Mouse (Mus musculus): ENCODE data around the gene Hba-a2. TPM values are rescaled to one million over a fixed set of nuclear protein-coding genes. Genes with fewer than 3 reads are reported as not detected.
A peak's percentile ranks its signal among the peaks of the same experiment; 100 is the strongest.
"Not testable (repeated sequence)": the region's sequence is repeated elsewhere in the genome, so short reads cannot be mapped to it uniquely, and the experiment has no call there.

The Hba-a2 gene
- polyA plus RNA-seq, 1 experiment = 108 TPM

DNA sequence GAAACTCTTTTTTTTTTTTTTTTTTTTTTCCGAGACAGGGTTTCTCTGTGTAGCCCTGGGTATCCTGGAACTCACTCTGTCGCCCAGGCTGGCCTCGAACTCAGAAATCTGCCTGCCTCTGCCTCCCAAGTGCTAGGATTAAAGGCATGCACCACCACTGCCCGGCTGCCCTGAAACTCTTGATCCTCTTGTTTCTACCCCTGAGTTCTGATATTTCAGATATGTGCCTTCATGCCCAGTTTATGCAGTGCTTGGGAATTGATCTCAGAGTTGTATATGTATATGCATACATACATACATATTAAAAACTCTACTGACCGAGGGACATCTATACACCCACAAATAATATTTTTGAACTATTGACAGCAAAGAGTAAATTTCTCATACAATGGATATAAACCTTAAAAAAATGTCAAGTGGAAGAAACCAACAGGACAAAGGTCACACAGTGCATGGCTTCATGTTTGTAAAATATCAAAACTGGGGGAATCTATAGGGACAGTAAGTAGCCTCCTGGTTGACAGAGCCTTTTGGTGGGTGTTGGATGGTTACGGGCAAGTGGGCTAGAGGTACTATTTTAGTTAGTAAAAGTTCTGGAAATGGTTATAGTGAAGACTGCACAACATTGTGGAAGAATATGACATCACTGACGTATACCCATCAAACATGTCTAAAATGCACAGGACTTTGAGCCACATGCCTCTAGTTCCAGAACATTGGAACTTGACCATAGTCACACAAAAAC, 11.1 kb upstream of the Hba-a2 start:
- TF ChIP-seq POLR2A (IDR thresholded peaks at IDR 0.05; ENCODE audit: low read depth, low read length) (no peak), CTCF (IDR thresholded peaks at IDR 0.05; ENCODE audit: extremely low read depth, insufficient read length, insufficient replicate concordance, low read depth, low read length) (no peak)
- Histone ChIP-seq H3K36me3 (ENCODE audit: control insufficient read depth, insufficient read depth, low read length) (no peaks in the 10 kb centered on the region), H3K27me3 (ENCODE audit: control insufficient read depth, insufficient read depth, low read length) (no peaks in the 10 kb centered on the region; the same call in 1 of the 2 replicates), H3K4me3 (ENCODE audit: low read depth, low read length) (no peak overlapping the region), H3K4me1 (ENCODE audit: control insufficient read depth, insufficient read depth, insufficient read length, low read length) (0 out of 2 replicates have a peak, but pooled peaks cover 2% of the 10 kb centered on the region), H3K27ac (ENCODE audit: insufficient read depth, low read depth, low read length) (no peak overlapping the region)
- WGBS = 74% methylated on average over 7 of the region's 7 CpGs

DNA sequence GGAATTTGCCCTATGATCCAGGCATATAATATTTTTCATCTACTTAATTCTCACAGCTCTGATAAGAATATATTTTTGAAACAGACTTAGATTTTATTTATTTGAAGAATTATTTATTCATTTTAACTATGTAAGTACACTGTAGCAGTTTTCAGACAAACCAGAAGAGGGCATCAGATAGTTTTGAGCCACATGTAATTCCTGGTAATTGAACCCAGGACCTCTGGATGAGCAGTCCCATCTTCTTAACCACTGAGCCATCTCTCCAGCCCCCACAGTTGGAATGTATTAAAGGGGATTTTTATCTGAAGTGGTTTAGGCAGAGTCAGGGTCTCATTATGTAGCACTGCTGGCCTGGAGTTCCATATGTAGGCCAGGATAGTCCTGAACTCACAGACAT, 10.4 kb upstream of the Hba-a2 start:
- not testable (repeated sequence) for H3K27ac ChIP-seq (ENCODE audit: insufficient read depth, low read depth, low read length); H3K27me3 ChIP-seq (ENCODE audit: control insufficient read depth, insufficient read depth, low read length); H3K36me3 ChIP-seq (ENCODE audit: control insufficient read depth, insufficient read depth, low read length); H3K4me1 ChIP-seq (ENCODE audit: control insufficient read depth, insufficient read depth, insufficient read length, low read length); H3K4me3 ChIP-seq (ENCODE audit: low read depth, low read length)

DNA sequence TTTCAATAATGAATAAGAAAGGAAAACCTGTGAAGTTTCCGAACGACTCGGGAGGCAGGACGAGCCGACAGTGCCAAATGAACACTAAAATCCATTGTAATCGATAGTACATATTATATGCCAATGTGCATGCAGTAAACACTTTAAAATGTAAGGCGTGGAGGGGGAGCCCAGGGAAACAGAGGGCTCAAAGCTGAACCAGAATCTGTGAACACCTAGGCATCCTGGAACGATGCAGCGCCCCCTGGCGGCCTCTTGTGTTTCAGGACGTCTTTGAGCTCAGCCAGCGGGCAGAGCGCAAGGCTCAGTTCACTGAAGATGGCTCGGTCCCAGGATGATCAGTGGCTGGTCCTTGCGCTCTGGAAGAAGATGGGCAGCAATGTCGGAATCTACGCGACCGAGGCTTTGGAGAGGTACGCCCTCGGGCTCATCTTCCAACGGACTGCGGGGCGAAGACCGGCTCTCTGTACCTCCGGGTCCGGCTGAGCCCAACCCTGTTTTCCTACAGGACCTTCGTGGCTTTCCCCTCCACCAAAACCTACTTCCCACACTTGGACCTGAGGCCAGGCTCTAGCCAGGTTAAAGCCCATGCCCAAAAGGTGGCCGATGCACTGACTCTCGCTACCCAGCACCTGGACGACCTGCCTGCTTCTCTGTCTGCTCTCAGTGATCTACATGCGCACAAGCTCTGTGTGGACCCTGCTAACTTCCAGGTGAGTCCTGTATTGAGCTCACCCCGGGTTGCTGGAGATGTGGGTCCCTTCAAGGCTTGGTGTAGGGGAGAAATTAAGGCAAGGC, 9.4 kb upstream of the Hba-a2 start, which contains the start of gene Hbq1b:
Hbq1b (plus strand) TSS at position 271 of the 798 bp plus-strand sequence.
- 16% methylated on average over 31 of the region's 33 CpGs for whole genome bisulfite sequencing
- H3K36me3 ChIP-seq (ENCODE audit: control insufficient read depth, insufficient read depth, low read length); H3K4me3 ChIP-seq (ENCODE audit: low read depth, low read length); H3K27me3 ChIP-seq (ENCODE audit: control insufficient read depth, insufficient read depth, low read length); H3K4me1 ChIP-seq (ENCODE audit: control insufficient read depth, insufficient read depth, insufficient read length, low read length); H3K27ac ChIP-seq (ENCODE audit: insufficient read depth, low read depth, low read length): not testable (repeated sequence)
- peak; percentile 77; the same call in 1 of the 2 replicates for TF ChIP-seq CTCF (IDR thresholded peaks at IDR 0.05; ENCODE audit: extremely low read depth, insufficient read length, insufficient replicate concordance, low read depth, low read length)

DNA sequence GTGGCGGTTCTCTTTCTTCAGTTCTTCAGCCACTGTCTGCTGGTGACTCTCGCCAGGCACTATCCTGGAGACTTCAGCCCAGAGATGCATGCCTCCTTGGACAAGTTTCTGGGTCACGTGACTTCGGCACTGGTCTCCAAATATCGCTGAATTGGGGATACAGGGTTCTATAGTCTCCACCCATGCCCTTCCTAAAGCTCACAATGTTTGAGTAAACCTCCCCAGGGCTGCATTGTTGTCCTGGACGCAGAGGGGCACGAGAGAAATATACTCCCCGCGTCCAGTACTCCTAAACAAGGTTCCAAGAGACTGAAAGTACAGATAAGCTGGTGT, 8.8 kb upstream of the Hba-a2 start:
- Histone ChIP-seq H3K27me3 (ENCODE audit: control insufficient read depth, insufficient read depth, low read length) (no peaks in the 10 kb centered on the region; the same call in 1 of the 2 replicates), H3K4me1 (ENCODE audit: control insufficient read depth, insufficient read depth, insufficient read length, low read length) (0 out of 2 replicates have a peak, but pooled peaks cover 2% of the 10 kb centered on the region), H3K36me3 (ENCODE audit: control insufficient read depth, insufficient read depth, low read length) (no peaks in the 10 kb centered on the region), H3K27ac (ENCODE audit: insufficient read depth, low read depth, low read length) (no peak overlapping the region), H3K4me3 (ENCODE audit: low read depth, low read length) (no peak overlapping the region)
- TF ChIP-seq CTCF (IDR thresholded peaks at IDR 0.05; ENCODE audit: extremely low read depth, insufficient read length, insufficient replicate concordance, low read depth, low read length) = no peak
- 64% methylated on average over 9 of the region's 9 CpGs for WGBS

DNA sequence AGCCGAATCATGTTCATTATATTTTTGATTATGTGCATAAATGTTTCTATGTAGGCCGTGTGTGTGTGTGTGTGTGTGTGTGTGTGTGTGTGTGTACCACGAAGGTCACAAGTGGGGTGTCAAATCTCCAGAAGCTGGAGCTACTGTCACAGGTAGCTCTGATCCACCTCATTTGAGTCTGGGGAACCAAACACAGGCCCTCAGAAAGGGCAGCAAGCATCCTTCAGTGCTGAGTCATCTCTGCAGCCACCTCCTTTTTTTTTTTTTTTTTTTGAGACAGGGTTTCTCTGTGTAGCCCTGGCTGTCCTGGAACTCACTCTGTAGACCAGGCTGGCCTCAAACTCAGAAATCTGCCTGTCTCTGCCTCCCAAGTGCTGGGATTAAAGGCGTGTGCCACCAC, 3.5 kb upstream of the Hba-a2 start:
- not testable (repeated sequence) for H3K36me3 ChIP-seq (ENCODE audit: control insufficient read depth, insufficient read depth, low read length); H3K27ac ChIP-seq (ENCODE audit: insufficient read depth, low read depth, low read length); H3K4me1 ChIP-seq (ENCODE audit: control insufficient read depth, insufficient read depth, insufficient read length, low read length); H3K27me3 ChIP-seq (ENCODE audit: control insufficient read depth, insufficient read depth, low read length); H3K4me3 ChIP-seq (ENCODE audit: low read depth, low read length)
- WGBS = 83% methylated on average over 4 of the region's 4 CpGs

DNA sequence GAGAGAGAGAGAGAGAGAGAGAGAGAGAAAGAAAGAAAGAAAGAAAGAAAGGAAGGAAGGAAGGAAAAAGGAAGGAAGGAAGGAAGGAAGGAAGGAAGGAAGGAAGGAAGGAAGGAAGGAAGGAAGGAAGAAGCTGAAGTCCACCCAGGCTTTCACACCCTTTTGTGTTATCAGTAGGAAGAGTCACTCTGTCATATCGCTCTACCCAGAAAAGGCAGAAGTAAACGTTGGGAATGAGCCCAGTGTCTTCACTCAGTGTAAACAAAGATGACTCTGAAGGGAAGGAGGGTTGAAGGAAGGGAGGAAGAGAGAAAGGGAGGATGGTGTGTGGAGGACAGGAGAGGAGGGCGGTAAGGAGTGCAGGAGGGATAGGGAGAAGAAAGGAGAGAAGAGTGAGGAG, 2.8 kb upstream of the Hba-a2 start:
- not testable (repeated sequence) for H3K27me3 ChIP-seq (ENCODE audit: control insufficient read depth, insufficient read depth, low read length); H3K27ac ChIP-seq (ENCODE audit: insufficient read depth, low read depth, low read length); H3K4me1 ChIP-seq (ENCODE audit: control insufficient read depth, insufficient read depth, insufficient read length, low read length); H3K36me3 ChIP-seq (ENCODE audit: control insufficient read depth, insufficient read depth, low read length); H3K4me3 ChIP-seq (ENCODE audit: low read depth, low read length)
- 47% methylated on average over 3 of the region's 3 CpGs for WGBS

DNA sequence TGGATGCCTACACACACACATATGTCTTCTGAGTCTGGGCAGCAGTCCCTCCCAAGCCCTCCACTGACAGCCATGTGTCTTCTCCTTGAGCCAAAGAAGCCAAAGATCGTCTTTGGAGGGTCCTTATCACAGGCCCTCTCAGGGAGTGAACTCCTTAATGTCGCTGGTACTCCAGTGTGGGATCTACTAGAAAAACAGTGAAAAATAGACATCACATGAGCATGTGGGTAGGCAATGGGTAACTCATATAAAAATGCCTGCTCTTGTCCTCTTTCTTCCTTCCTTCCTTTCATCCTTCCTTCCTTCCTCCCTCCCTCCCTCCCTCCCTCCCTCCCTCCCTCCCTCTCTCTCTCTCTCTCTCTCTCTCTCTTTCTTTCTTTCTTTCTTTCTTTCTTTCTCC, 1.1 kb downstream of the Hba-a2 start:
- H3K36me3 ChIP-seq (ENCODE audit: control insufficient read depth, insufficient read depth, low read length); H3K27ac ChIP-seq (ENCODE audit: insufficient read depth, low read depth, low read length); H3K27me3 ChIP-seq (ENCODE audit: control insufficient read depth, insufficient read depth, low read length); H3K4me1 ChIP-seq (ENCODE audit: control insufficient read depth, insufficient read depth, insufficient read length, low read length); H3K4me3 ChIP-seq (ENCODE audit: low read depth, low read length): not testable (repeated sequence)
- 26% methylated on average over 2 of the region's 2 CpGs for WGBS

Measured in small intestine, adult 2 months (tissue).